Mouse (Mus musculus) B cell, adult 2 months (primary cell): Measurements from ENCODE around the gene Oxsr1.

Experiments
- DNase-seq, 2 experiments: peaks; one replicate each; pipeline ENCODE4 v3.0.0; 2022

Gene Oxsr1

DNA sequence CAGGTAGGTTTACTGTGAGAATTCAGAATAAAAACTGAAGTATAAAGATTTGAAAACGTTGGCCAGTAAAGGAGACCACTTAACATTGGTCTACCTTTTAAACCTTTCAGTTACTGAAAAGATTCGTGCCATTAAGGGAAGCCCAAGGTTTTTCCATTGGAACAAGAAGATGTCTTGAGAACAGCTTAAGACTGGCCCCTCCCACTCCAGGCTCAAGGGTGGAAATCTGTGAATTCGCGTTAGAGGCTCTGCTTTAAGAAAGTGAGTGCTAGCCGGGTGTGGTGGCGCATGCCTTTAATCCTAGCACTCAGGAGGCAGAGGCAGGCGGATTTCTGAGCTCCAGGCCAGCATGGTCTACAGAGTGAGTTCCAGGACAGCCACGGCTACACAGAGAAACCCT lies 109.2 kb downstream of the Oxsr1 start:
- no peak for DNase-seq

DNA sequence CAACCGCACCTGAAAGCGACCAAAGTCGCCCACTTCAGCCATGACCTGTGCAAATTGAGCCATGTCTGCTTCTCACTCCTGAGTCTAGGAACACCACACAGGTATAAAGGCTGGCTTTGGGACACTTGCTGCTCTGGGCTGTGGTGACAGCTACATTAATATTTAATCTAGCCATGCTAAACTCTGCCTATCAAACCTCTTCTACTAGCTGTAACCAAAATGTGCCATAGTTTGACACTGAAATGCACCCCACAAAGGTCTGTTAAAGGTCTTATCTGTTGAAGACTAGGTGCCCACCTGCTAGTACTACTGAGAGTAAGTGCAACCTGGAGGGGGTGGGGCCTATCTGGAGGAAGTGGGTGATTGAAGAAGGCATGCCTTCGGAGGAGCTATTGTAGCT lies 113.2 kb downstream of the Oxsr1 start, which contains the start of gene Slc22a13:
Gene Slc22a13, minus strand, starts transcription at position 101 of the 400 bp plus-strand sequence.
- DNase-seq, result no peak

DNA sequence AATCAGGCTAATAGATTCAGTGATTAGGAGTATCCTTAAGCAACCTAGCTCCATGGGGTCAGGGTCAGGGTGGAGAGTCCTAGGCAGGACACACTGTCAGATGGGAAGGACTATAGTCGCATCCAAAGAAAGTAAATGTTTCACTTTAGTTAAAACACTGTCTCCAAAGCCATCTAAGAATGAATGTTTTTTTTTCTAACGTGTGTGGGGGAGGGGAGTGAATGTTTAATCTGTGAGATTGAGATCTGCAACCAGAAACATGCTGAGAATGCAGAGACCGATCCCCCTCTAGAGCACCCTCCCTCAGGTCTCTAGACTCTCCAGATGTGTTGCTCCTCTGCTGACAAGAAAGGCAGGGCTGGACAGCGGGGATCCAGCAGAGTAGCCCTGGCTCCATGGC lies 115.1 kb downstream of the Oxsr1 start:
- no peak for DNase-seq

DNA sequence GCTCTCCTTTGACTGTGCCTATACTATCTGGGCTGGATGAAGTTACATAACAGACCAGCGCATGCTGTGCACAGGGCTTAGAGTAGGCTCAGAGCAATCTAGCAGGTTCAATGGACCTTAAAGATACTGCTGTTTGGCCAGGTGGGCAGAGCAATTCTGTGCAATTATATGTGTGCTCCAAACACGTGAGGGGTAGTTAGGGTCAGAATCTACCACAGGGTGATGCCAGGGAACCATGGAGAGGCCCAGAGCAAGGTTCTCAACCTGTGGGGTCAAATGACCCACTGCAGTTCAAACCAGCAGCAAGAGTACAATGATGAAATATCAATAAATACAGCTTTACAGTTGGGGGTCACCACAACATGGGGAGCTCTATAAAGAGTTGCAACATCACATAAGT lies 115.6 kb downstream of the Oxsr1 start:
- DNase-seq, result no peak

DNA sequence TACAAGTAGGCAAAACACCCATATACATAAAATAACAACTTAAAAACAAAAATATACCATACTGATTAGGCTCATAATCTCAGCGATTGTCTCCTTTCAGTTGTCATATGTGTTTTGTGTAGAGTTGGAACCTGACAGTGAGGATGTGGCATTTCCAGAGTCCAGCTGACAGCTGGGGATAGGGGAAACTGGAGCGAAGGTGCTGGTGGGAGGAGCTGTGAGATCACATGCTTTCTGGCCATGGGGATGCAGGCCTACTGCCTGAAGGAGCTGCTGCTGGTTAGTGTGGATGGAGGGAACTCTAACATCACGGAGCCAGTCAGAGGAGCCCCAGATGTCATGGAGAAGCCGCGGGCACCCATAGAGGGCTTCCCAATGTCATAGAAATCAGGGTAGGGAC lies 116.5 kb downstream of the Oxsr1 start:
- no peak for DNase-seq

DNA sequence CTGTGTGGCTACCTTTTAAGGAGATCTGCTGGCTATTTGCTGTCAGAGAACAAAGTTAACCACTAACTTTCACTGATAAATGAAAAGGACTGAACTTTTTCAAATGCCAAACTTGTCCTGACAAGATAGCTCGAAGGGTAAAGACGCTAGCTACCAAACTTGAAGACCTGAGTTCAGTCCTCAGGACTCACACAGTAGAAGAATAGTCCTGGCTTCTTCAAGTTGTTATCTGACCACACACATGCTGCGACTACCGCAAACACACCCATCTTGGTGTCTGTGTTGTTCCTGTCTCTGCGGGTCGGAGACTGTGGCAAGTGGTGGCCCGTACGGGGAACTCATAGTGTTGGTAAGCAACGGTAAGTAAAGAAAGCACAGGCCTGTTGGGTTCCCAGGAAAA lies 118.6 kb downstream of the Oxsr1 start:
- no peak for DNase-seq

DNA sequence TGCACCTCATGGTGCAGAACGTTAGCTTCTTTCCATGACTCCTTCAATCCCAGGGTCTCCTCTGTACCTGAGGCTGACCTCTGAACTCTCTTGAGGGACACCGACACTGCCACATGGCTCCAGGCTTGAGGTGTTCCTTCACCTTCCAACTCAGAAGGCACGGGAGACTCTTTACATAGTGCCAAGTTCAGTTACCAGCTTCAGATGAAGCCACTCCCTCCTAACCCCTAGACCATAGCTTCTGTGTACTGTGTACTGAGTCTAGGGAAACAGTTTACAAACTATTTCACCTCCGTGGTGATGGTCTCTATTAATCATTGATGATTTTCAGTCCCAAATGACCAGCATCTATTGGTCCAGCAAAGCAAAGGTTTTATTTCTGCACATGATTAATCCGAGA lies 120.6 kb downstream of the Oxsr1 start:
- no peak for DNase-seq

DNA sequence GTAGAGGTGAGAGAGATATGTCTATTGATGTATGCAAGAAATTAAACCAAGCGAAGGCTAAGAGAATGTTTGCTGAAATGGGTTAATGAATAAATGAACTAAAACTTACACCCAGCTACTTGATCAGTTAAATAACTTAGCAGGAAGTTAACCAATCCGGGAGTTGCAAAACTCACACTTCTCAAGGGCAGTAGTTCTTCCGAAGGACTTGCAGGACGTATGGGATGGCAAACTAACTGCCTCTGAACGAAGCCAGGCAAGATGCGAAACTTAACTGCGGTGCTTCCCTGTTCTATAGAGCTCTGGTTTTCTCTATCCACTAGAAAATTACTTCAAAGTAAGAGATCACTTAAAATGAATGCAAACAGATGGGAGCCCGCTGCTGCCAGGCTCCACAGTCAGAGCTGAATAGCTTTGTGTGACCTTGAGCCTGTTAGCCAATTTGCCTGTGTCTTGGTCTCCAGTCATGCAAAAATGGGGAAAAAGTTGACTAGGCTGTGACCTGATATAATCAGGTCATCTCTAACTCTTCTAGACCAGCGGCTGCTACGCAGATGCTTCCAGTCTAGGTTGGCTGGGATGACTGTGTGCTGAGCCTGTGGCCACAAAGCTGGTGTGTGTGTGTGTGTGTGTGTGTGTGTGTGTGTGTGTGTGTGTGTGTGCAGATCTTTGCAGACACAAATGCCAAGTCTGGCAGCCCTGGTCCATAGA lies 122.9 kb downstream of the Oxsr1 start:
- DNase-seq, result no peak

DNA sequence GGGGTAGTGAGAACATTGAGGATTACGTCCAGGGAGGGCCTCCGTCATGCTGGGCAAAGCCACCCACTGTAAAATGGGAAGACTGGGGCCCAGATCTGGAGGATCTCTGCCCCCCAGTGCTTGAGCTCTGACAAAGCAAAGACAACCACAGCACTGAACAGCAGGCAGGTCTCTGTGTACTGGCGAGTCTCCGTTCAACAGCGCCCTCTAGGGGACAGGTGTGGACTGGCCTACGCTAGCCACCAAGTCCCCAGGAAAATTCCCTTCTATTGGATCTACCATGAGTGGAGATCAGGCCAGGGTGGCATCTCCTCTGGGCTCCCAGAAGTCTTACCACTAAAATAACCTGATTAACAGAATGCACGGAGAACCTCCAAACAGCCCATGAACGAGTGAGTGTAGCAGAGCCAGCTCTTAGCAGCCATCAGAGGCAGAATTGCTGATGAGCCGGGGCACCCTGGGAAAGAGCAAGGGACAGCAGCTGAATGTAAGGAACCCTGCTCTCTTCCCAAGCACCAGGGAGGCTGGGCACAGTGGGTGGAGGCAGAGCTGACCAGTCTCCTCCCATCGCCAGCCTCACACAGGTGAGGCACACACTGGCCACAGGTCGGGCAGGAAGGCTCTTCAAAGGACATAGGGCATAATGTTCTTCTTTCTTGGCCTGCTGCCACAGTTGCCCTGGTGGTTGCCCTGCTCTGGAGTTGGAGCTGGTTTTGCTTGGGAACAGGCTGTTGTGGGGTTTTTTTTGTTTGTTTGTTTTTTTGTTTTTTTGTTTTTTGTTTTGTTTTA lies 129.8 kb downstream of the Oxsr1 start:
- peak; percentile 30 to 39 for DNase-seq
